Mouse (Mus musculus) spleen, adult 2 months (tissue): ENCODE measurements around the gene Ddost.

ENCODE experiments used
- CTCF ChIP-seq: fragments of 200-500 bp; IDR thresholded peaks from 2 replicates; pipeline ENCODE4 v1.5.1; 2011; ENCODE audit warnings: mild to moderate bottlenecking, inconsistent platforms; ENCODE audit not compliant: insufficient read depth, insufficient read length, insufficient replicate concordance; ENCODE audit errors: extremely low read depth
- POLR2A ChIP-seq: fragments of 200-500 bp; IDR thresholded peaks from 2 replicates; pipeline ENCODE4 v1.6.1; 2011; ENCODE audit warnings: low read depth, low read length, inconsistent platforms

DNA sequence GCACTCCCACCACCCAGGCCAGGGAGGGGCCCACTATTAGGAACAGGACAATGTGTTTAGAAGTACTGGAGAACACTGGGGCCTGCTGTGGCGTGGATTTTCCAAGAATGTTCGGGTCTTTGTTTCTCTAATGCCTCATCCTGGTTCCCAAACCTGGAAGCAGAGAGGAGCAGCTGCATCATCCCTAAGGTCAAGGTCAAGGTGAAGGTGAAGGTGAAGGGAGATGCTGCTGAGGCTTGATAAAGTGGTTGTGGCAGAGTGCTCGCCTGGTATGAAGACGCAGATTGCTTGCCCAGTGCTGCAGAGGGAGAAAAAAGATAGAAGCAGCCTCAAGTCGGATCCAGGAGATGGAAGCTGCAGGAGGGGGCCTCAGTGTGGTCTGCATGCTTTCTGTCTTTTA, 47.3 kb downstream of the Ddost start:
- TF ChIP-seq CTCF (no peak), POLR2A (no peak)
